Mouse (Mus musculus) spleen, embryonic (tissue): ENCODE data around the gene Lin28a.

Experiments used
- CTCF ChIA-PET: fragments of 350-600 bp; sonication (Branson Sonifier 250); formaldehyde crosslinking; loops from one replicate; lab custom pipeline; 2022; lab: Charles Lee

The Lin28a gene

GRCm38 (mm10) chr4:134019641-134020351 lies 1.2 kb upstream of the Lin28a start:
- CTCF ChIA-PET: interaction anchor here (0.5 kb wide), 1 partner anchor 16 kb away, joined by 3 read pairs; no protein-coding TSS in a partner anchor

GRCm38 (mm10) chr4:134019210-134019609 lies 569 bp upstream of the Lin28a start:
- CTCF ChIA-PET: no interaction called here

GRCm38 (mm10) chr4:134018038-134018778 lies 433 bp downstream of the Lin28a start:
- CTCF ChIA-PET: no interaction called here

GRCm38 (mm10) chr4:134017201-134017865 lies 1.3 kb downstream of the Lin28a start:
- CTCF ChIA-PET: interaction anchor here (0.6 kb wide), 1 partner anchor 574 kb away, joined by 3 read pairs; no protein-coding TSS in a partner anchor

GRCm38 (mm10) chr4:134016767-134017166 lies 1.9 kb downstream of the Lin28a start:
- CTCF ChIA-PET: interaction anchor here (0.6 kb wide), 1 partner anchor 573 kb away, joined by 3 read pairs; no protein-coding TSS in a partner anchor

GRCm38 (mm10) chr4:134016208-134016607 lies 2.4 kb downstream of the Lin28a start:
- CTCF ChIA-PET: interaction anchor here (0.6 kb wide), 1 partner anchor 573 kb away, joined by 3 read pairs; no protein-coding TSS in a partner anchor

GRCm38 (mm10) chr4:134012858-134013528 lies 5.6 kb downstream of the Lin28a start:
- CTCF ChIA-PET: no interaction called here

- CTCF ChIA-PET: no interaction called here
Measured at GRCm38 (mm10) chr4:134011450-134012414, 6.9 kb downstream of the Lin28a start.

- CTCF ChIA-PET: interaction anchor here (0.7 kb wide), 1 partner anchor 55 kb away, joined by 3 read pairs; no protein-coding TSS in a partner anchor
Measured at GRCm38 (mm10) chr4:134009709-134010108, 8.9 kb downstream of the Lin28a start.

GRCm38 (mm10) chr4:134006845-134007244 lies 11.8 kb downstream of the Lin28a start:
- CTCF ChIA-PET: no interaction called here

- CTCF ChIA-PET: no interaction called here
Measured at GRCm38 (mm10) chr4:134005581-134006358, 12.9 kb downstream of the Lin28a start.

- CTCF ChIA-PET: no interaction called here
Measured at GRCm38 (mm10) chr4:134002903-134003302, 15.7 kb downstream of the Lin28a start.

- CTCF ChIA-PET: interaction anchor here (1.0 kb wide), 1 partner anchor 122 kb away, joined by 5 read pairs; no protein-coding TSS in a partner anchor
Measured at GRCm38 (mm10) chr4:134002246-134002645, 16.4 kb downstream of the Lin28a start.

GRCm38 (mm10) chr4:134001710-134002109 lies 16.9 kb downstream of the Lin28a start:
- CTCF ChIA-PET: interaction anchor here (1.0 kb wide), 1 partner anchor 122 kb away, joined by 5 read pairs; no protein-coding TSS in a partner anchor

GRCm38 (mm10) chr4:134000466-134001438 lies 17.9 kb downstream of the Lin28a start, which contains the start of gene Dhdds:
Gene Dhdds (minus strand): TSS chr4:134000918.
- CTCF ChIA-PET: interaction anchor here (1.0 kb wide), 1 partner anchor 123 kb away, joined by 5 read pairs; no protein-coding TSS in a partner anchor

GRCm38 (mm10) chr4:133994697-133995096 lies 23.9 kb downstream of the Lin28a start:
- CTCF ChIA-PET: no interaction called here

- CTCF ChIA-PET: no interaction called here
Measured at GRCm38 (mm10) chr4:133991087-133991660, 27.5 kb downstream of the Lin28a start.
